Mouse (Mus musculus) liver, embryonic 16.5 days (tissue): ENCODE measurements around the gene Cdyl. TPM values are rescaled to one million over a fixed set of nuclear protein-coding genes. Genes with fewer than 3 reads are reported as not detected.

Experiments used
- ATAC-seq: fragments of 200-750 bp; cut with Nextera tagmentation; 2 replicates; pipeline ENCODE4 v1.8.0; 2017; ENCODE audit warnings: low read depth, mild to moderate bottlenecking, moderate number of reproducible peaks, moderate library complexity
- H3K27ac ChIP-seq: fragments of 300-500 bp; sonication (generic); 2 replicates; pipeline ENCODE4 v1.5.1; 2014; ENCODE audit warnings: mild to moderate bottlenecking, low read length
- H3K27me3 ChIP-seq: fragments of 300-500 bp; sonication (generic); 2 replicates; pipeline ENCODE4 v1.6.1; 2014; ENCODE audit warnings: low read depth, low read length, mixed read lengths; ENCODE audit not compliant: control insufficient read depth, insufficient read depth
- H3K36me3 ChIP-seq: fragments of 300-500 bp; sonication (generic); 2 replicates; pipeline ENCODE4 v1.6.1; 2014; ENCODE audit warnings: mild to moderate bottlenecking; ENCODE audit not compliant: control insufficient read depth, insufficient read depth
- H3K4me1 ChIP-seq: fragments of 300-500 bp; sonication (generic); 2 replicates; pipeline ENCODE4 v1.6.1; 2014; ENCODE audit warnings: low read depth, low read length, mixed read lengths; ENCODE audit not compliant: control insufficient read depth
- H3K4me2 ChIP-seq: fragments of 300-500 bp; sonication (generic); 2 replicates; pipeline ENCODE4 v1.6.1; 2014; ENCODE audit warnings: low read depth, low read length, mixed read lengths
- H3K4me3 ChIP-seq: fragments of 300-500 bp; sonication (generic); 2 replicates; pipeline ENCODE4 v1.5.1; 2014; ENCODE audit warnings: low read depth, mild to moderate bottlenecking, low read length
- H3K9ac ChIP-seq: fragments of 300-500 bp; sonication (generic); 2 replicates; pipeline ENCODE4 v1.6.1; 2014; ENCODE audit warnings: low read depth, low read length
- H3K9me3 ChIP-seq: fragments of 300-500 bp; sonication (generic); replicated peaks from 2 replicates; pipeline ENCODE4 v1.6.1; 2016; ENCODE audit warnings: low read length; ENCODE audit not compliant: control insufficient read depth
- WGBS: fragments of 180-500 bp; shearing (Covaris S2); extraction: QIAGEN DNeasy Blood & Tissue Kit; methylation state at CpG from one replicate; pipeline ENCODE4 v1.1.7; 2014; ENCODE audit not compliant: insufficient replicate concordance; 5-methylcytosine and 5-hydroxymethylcytosine counted together
- polyA plus RNA-seq: library from polyadenylated mRNA; unstranded; fragments of >200 nt; fragmentation: Nextera tagmentation; extraction: Ambion mirVana; gene quantifications from 2 replicates; pipeline ENCODE4 v1.2.1, GENCODE M21; 2015

The Cdyl gene
- polyA plus RNA-seq, 1 experiment from 2014 or later, result 3.4 TPM

GRCm38 (mm10) chr13:35782949-35783348, 123.3 kb downstream of the Cdyl start:
- Histone ChIP-seq H3K27me3 (no peaks in the 10 kb centered on the region), H3K27ac (peak overlapping the region; percentile 18; the same call in 1 of the 2 replicates), H3K4me3 (peak overlapping the region; percentile 8; the same call in 1 of the 2 replicates), H3K9ac (no peak overlapping the region), H3K4me2 (peak overlapping the region; percentile 30; the same call in 1 of the 2 replicates), H3K4me1 (peaks cover 58% of the 10 kb centered on the region), H3K36me3 (no peaks in the 10 kb centered on the region), H3K9me3 (no peaks in the 10 kb centered on the region)
- ATAC-seq, result peak; percentile 65
- 60% methylated on average over 2 of the region's 2 CpGs for WGBS

- Histone ChIP-seq H3K27me3 (no peaks in the 10 kb centered on the region), H3K9ac (no peak overlapping the region), H3K36me3 (no peaks in the 10 kb centered on the region), H3K4me1 (peaks cover 59% of the 10 kb centered on the region), H3K27ac (peak overlapping the region; percentile 18; the same call in 1 of the 2 replicates), H3K9me3 (no peaks in the 10 kb centered on the region), H3K4me2 (peak overlapping the region; percentile 30; the same call in 1 of the 2 replicates), H3K4me3 (peak overlapping the region; percentile 8; the same call in 1 of the 2 replicates)
- no peak for ATAC-seq
- 44% methylated on average over 6 of the region's 6 CpGs for whole genome bisulfite sequencing
These were observed 123.9 kb downstream of the Cdyl start for GRCm38 (mm10) chr13:35783576-35783975.

- H3K27me3 ChIP-seq, result no peaks in the 10 kb centered on the region
- no peak overlapping the region for H3K27ac ChIP-seq
- H3K4me1 ChIP-seq, result peaks cover 65% of the 10 kb centered on the region
- no peak overlapping the region for H3K9ac ChIP-seq
- no peak for ATAC-seq
- WGBS, result 77% methylated on average over 4 of the region's 4 CpGs
- H3K4me3 ChIP-seq, result no peak overlapping the region
- H3K36me3 ChIP-seq, result no peaks in the 10 kb centered on the region
- no peaks in the 10 kb centered on the region for H3K9me3 ChIP-seq
- no peak overlapping the region for H3K4me2 ChIP-seq
These were observed 124.6 kb downstream of the Cdyl start for GRCm38 (mm10) chr13:35784281-35784680.

GRCm38 (mm10) chr13:35785330-35785939, 125.8 kb downstream of the Cdyl start:
- H3K27me3 ChIP-seq, result no peaks in the 10 kb centered on the region
- no peaks in the 10 kb centered on the region for H3K36me3 ChIP-seq
- peaks cover 65% of the 10 kb centered on the region for H3K4me1 ChIP-seq
- H3K9ac ChIP-seq, result no peak overlapping the region
- H3K27ac ChIP-seq, result peak overlapping the region; percentile 40; the same call in 1 of the 2 replicates
- WGBS, result 79% methylated on average over 5 of the region's 5 CpGs
- no peaks in the 10 kb centered on the region for H3K9me3 ChIP-seq
- ATAC-seq, result no peak
- H3K4me2 ChIP-seq, result no peak overlapping the region
- no peak overlapping the region for H3K4me3 ChIP-seq

- Histone ChIP-seq H3K4me3 (no peak overlapping the region), H3K9me3 (no peaks in the 10 kb centered on the region), H3K27ac (peak overlapping the region; percentile 43), H3K27me3 (no peaks in the 10 kb centered on the region), H3K4me1 (peaks cover 70% of the 10 kb centered on the region), H3K4me2 (peak overlapping the region; percentile 49), H3K9ac (0 out of 2 replicates have a peak overlapping the region, but pooled peaks have one; percentile 1), H3K36me3 (no peaks in the 10 kb centered on the region)
- ATAC-seq, result peak; percentile 85
- 67% methylated on average over 6 of the region's 6 CpGs for WGBS
These were observed 127.2 kb downstream of the Cdyl start for GRCm38 (mm10) chr13:35786726-35787399.

GRCm38 (mm10) chr13:35789577-35789976, 129.9 kb downstream of the Cdyl start:
- no peak overlapping the region for H3K4me2 ChIP-seq
- no peak for ATAC-seq
- 89% methylated on average over 4 of the region's 4 CpGs for WGBS
- no peaks in the 10 kb centered on the region for H3K9me3 ChIP-seq
- no peak overlapping the region for H3K9ac ChIP-seq
- H3K27me3 ChIP-seq, result no peaks in the 10 kb centered on the region
- no peak overlapping the region for H3K27ac ChIP-seq
- no peaks in the 10 kb centered on the region for H3K36me3 ChIP-seq
- H3K4me3 ChIP-seq, result no peak overlapping the region
- H3K4me1 ChIP-seq, result peaks cover 63% of the 10 kb centered on the region

GRCm38 (mm10) chr13:35790431-35790830, 130.8 kb downstream of the Cdyl start:
- Histone ChIP-seq H3K36me3 (no peaks in the 10 kb centered on the region), H3K27ac (no peak overlapping the region), H3K4me3 (no peak overlapping the region), H3K27me3 (no peaks in the 10 kb centered on the region), H3K9me3 (no peaks in the 10 kb centered on the region), H3K4me1 (peaks cover 68% of the 10 kb centered on the region), H3K9ac (no peak overlapping the region), H3K4me2 (no peak overlapping the region)
- ATAC-seq, result no peak
- 54% methylated on average over 4 of the region's 4 CpGs for WGBS

- Histone ChIP-seq H3K27ac (peak overlapping the region; percentile 93), H3K4me3 (no peak overlapping the region), H3K4me2 (0 out of 2 replicates have a peak overlapping the region, but pooled peaks have one; percentile 72), H3K27me3 (no peaks in the 10 kb centered on the region), H3K36me3 (no peaks in the 10 kb centered on the region), H3K9ac (no peak overlapping the region), H3K9me3 (no peaks in the 10 kb centered on the region), H3K4me1 (peaks cover 77% of the 10 kb centered on the region)
- ATAC-seq, result no peak
- 63% methylated on average over 7 of the region's 7 CpGs for WGBS
These were observed 134.7 kb downstream of the Cdyl start for GRCm38 (mm10) chr13:35794309-35794708.

- Histone ChIP-seq H3K27ac (peak overlapping the region; percentile 93), H3K4me1 (peaks cover 79% of the 10 kb centered on the region), H3K4me2 (peak overlapping the region; percentile 72), H3K9ac (no peak overlapping the region; the same call in 1 of the 2 replicates), H3K4me3 (no peak overlapping the region), H3K27me3 (no peaks in the 10 kb centered on the region), H3K9me3 (no peaks in the 10 kb centered on the region), H3K36me3 (no peaks in the 10 kb centered on the region)
- 37% methylated on average over 4 of the region's 4 CpGs for WGBS
- peak; percentile 54 for ATAC-seq
These were observed 135.1 kb downstream of the Cdyl start for GRCm38 (mm10) chr13:35794774-35795173.
